Mouse (Mus musculus): ENCODE results near the gene Gm32742.

GRCm38 (mm10) chr9:51194790-51195189 lies 29.5 kb upstream of the Gm32742 start:
- TF ChIP-seq CTCF (IDR thresholded peaks at IDR 0.05; ENCODE audit: control insufficient read depth, insufficient read depth, insufficient replicate concordance, low read depth, low read length) (no peak), POLR2A (IDR thresholded peaks at IDR 0.05; ENCODE audit: control insufficient read depth, low read depth, low read length) (no peak)
